Mouse (Mus musculus): ENCODE measurements around the gene Fbxo22. TPM values are rescaled to one million over a fixed set of nuclear protein-coding genes. Genes with fewer than 3 reads are reported as not detected.
A peak's percentile ranks its signal among the peaks of the same experiment; 100 is the strongest.
"Not testable (repeated sequence)": the region's sequence is repeated elsewhere in the genome, so short reads cannot be mapped to it uniquely, and the experiment has no call there.

The Fbxo22 gene
- 10 to 100 TPM; 32.6 to 34.8 TPM for total RNA-seq (2021)
- long read RNA-seq, experiment 1, transcript Fbxo22-201 (7 exons, 2,112 nt) = major isoform, 38 of 48 reads
- long read RNA-seq, experiment 1, partial matches to known transcripts = 1 of 48 reads
- long read RNA-seq, experiment 1, other reads (novel, unspliced or antisense) = 7 of 48 reads
- long read RNA-seq, experiment 2, transcript Fbxo22-201 (7 exons, 2,112 nt) = major isoform, 81 of 88 reads
- long read RNA-seq, experiment 2, partial matches to known transcripts = 1 of 88 reads
- long read RNA-seq, experiment 2, other reads (novel, unspliced or antisense) = 5 of 88 reads

- DNase-seq (ENCODE audit: low spot score in 2 of 2) = peak; percentile 80 to 81
Measured at GRCm38 (mm10) chr9:55208790-55209481, at the start of gene Fbxo22. Fbxo22 (plus strand) TSS chr9:55208925.

GRCm38 (mm10) chr9:55170655-55171412, 37.9 kb upstream of the Fbxo22 start:
- no peak for DNase-seq (ENCODE audit: low spot score in 2 of 2)

GRCm38 (mm10) chr9:55172195-55172685, 36.5 kb upstream of the Fbxo22 start:
- no peak for DNase-seq (ENCODE audit: low spot score in 2 of 2)

GRCm38 (mm10) chr9:55174235-55174634, 34.5 kb upstream of the Fbxo22 start:
- DNase-seq (ENCODE audit: low spot score in 2 of 2) = no peak

GRCm38 (mm10) chr9:55195876-55196275, 12.8 kb upstream of the Fbxo22 start:
- no peak for DNase-seq (ENCODE audit: low spot score in 2 of 2)

GRCm38 (mm10) chr9:55198260-55198659, 10.5 kb upstream of the Fbxo22 start:
- DNase-seq (ENCODE audit: low spot score in 2 of 2) = no peak

GRCm38 (mm10) chr9:55199348-55199747, 9.4 kb upstream of the Fbxo22 start:
- no peak for DNase-seq (ENCODE audit: low spot score in 2 of 2)

GRCm38 (mm10) chr9:55208458-55208789, 301 bp upstream of the Fbxo22 start:
- no peak for DNase-seq (ENCODE audit: low spot score in 2 of 2)

- DNase-seq (ENCODE audit: low spot score in 2 of 2) = no peak
Measured at GRCm38 (mm10) chr9:55211611-55212010, 2.9 kb downstream of the Fbxo22 start.

- no peak for DNase-seq (ENCODE audit: low spot score in 2 of 2)
Measured at GRCm38 (mm10) chr9:55213396-55213795, 4.7 kb downstream of the Fbxo22 start.

- no peak for DNase-seq (ENCODE audit: low spot score in 2 of 2)
Measured at GRCm38 (mm10) chr9:55215056-55215455, 6.3 kb downstream of the Fbxo22 start.

GRCm38 (mm10) chr9:55215648-55216047, 6.9 kb downstream of the Fbxo22 start:
- DNase-seq (ENCODE audit: low spot score in 2 of 2) = no peak

GRCm38 (mm10) chr9:55216078-55216477, 7.4 kb downstream of the Fbxo22 start:
- DNase-seq (ENCODE audit: low spot score in 2 of 2) = no peak

GRCm38 (mm10) chr9:55217381-55217780, 8.7 kb downstream of the Fbxo22 start:
- no peak for DNase-seq (ENCODE audit: low spot score in 2 of 2)

GRCm38 (mm10) chr9:55225165-55225737, 16.5 kb downstream of the Fbxo22 start:
- DNase-seq (ENCODE audit: low spot score in 2 of 2) = no peak

GRCm38 (mm10) chr9:55226251-55226650, 17.5 kb downstream of the Fbxo22 start:
- DNase-seq (ENCODE audit: low spot score in 2 of 2) = no peak

GRCm38 (mm10) chr9:55228149-55228548, 19.4 kb downstream of the Fbxo22 start:
- no peak for DNase-seq (ENCODE audit: low spot score in 2 of 2)

- DNase-seq (ENCODE audit: low spot score in 2 of 2) = no peak
Measured at GRCm38 (mm10) chr9:55229010-55229409, 20.3 kb downstream of the Fbxo22 start.

GRCm38 (mm10) chr9:55231544-55231943, 22.8 kb downstream of the Fbxo22 start:
- DNase-seq (ENCODE audit: low spot score in 2 of 2) = no peak

- no peak for DNase-seq (ENCODE audit: low spot score in 2 of 2)
Measured at GRCm38 (mm10) chr9:55232110-55232509, 23.4 kb downstream of the Fbxo22 start.

- no peak for DNase-seq (ENCODE audit: low spot score in 2 of 2)
Measured at GRCm38 (mm10) chr9:55232586-55232985, 23.9 kb downstream of the Fbxo22 start.

- DNase-seq (ENCODE audit: low spot score in 2 of 2) = not testable (repeated sequence)
Measured at GRCm38 (mm10) chr9:55233076-55233475, 24.4 kb downstream of the Fbxo22 start.

Measured in adrenal gland, postnatal 4 days (tissue).